Mouse (Mus musculus): ENCODE measurements around the gene Srsf7. TPM values are rescaled to one million over a fixed set of nuclear protein-coding genes. Genes with fewer than 3 reads are reported as not detected.

Gene Srsf7
- polyA plus RNA-seq, 2 experiments from 2014 or later, result 498 to 562 TPM

- ATAC-seq, result peak; percentile 56
Measured at GRCm38 (mm10) chr17:80152767-80153630, 54.1 kb downstream of the Srsf7 start.

DNA sequence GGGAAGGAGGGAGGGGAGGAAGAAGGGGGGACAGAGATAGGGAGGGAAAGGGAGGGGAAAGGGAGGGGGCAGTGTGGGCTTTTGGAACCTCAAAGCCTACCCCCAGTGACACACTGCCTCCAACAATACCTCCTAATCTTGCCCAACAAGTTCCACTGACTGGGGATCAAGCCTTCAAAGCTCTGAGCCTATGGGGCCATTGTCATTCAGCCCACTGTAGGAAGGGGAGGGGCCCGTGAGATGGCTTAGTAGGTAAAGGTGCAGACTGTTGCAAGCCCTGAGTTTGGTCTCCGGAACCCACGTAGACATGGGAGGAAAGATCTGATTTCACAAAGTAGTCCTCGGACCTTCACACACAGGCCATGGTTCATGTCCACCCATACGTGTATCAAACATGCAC is 55.8 kb downstream of the Srsf7 start:
- peak; percentile 13 for ATAC-seq

Other genes with a start within 250 kb of the Srsf7 start
- 10 to 100 TPM; 23.0 to 30.2 TPM for gene Hnrnpll, start 145.0 kb downstream of the Srsf7 start, polyA plus RNA-seq (2017; shearing (Covaris generic))
- 10 to 100 TPM; 51.3 to 58.6 TPM for gene Galm, start 79.8 kb downstream of the Srsf7 start, polyA plus RNA-seq (2017; shearing (Covaris generic))
- not detected for gene Ttc39d, start 153 bp upstream of the Srsf7 start, polyA plus RNA-seq (2017; shearing (Covaris generic))
- gene Gemin6, start 17.1 kb upstream of the Srsf7 start, polyA plus RNA-seq (2017; shearing (Covaris generic)), result 10 to 100 TPM in 1 of 2 experiments, 1 to 10 TPM in 1; 9.6 to 10.2 TPM
- 1 to 10 TPM; 2.4 to 3.2 TPM for gene Morn2, start 82.9 kb upstream of the Srsf7 start, polyA plus RNA-seq (2017; shearing (Covaris generic))
- 10 to 100 TPM in 1 of 2 experiments, 1 to 10 TPM in 1; 8.2 to 11.8 TPM for gene Dhx57, start 83.2 kb upstream of the Srsf7 start, polyA plus RNA-seq (2017; shearing (Covaris generic))
- not detected for gene Arhgef33, start 100.1 kb upstream of the Srsf7 start, polyA plus RNA-seq (2017; shearing (Covaris generic))
- not detected for gene Gm10190, start 166.2 kb upstream of the Srsf7 start, polyA plus RNA-seq (2017; shearing (Covaris generic))